Mouse (Mus musculus): ENCODE data around the gene Dpf3.

- no peak for TF ChIP-seq POLR2A (IDR thresholded peaks at IDR 0.05; ENCODE audit: extremely low read depth, insufficient read depth, low read length)
- no peak for TF ChIP-seq CTCF (IDR thresholded peaks at IDR 0.05; ENCODE audit: extremely low read depth, insufficient read depth, low read length)
These were observed 278.7 kb downstream of the Dpf3 start for GRCm38 (mm10) chr12:83208841-83209240.
